Mouse (Mus musculus) spleen, adult 2 months (tissue): ENCODE results near the gene Aco1.

Experiments used
- CTCF ChIP-seq: fragments of 200-500 bp; IDR thresholded peaks from 2 replicates; pipeline ENCODE4 v1.5.1; 2011; ENCODE audit warnings: mild to moderate bottlenecking, inconsistent platforms; ENCODE audit not compliant: insufficient read depth, insufficient read length, insufficient replicate concordance; ENCODE audit errors: extremely low read depth
- POLR2A ChIP-seq: fragments of 200-500 bp; IDR thresholded peaks from 2 replicates; pipeline ENCODE4 v1.6.1; 2011; ENCODE audit warnings: low read depth, low read length, inconsistent platforms

GRCm38 (mm10) chr4:40193461-40193860 is 50.6 kb downstream of the Aco1 start:
- TF ChIP-seq CTCF: no peak
- no peak for TF ChIP-seq POLR2A
